Mouse (Mus musculus) bone marrow, adult 2 months (tissue): Measurements from ENCODE around the gene Caskin2.

Source experiments
- CTCF ChIP-seq: fragments of 200-500 bp; IDR thresholded peaks from 2 replicates; pipeline ENCODE4 v1.5.1; 2011; ENCODE audit warnings: low read length, control low read depth; ENCODE audit not compliant: control insufficient read depth, insufficient read depth
- POLR2A ChIP-seq: fragments of 200-500 bp; IDR thresholded peaks from 2 replicates; pipeline ENCODE4 v1.6.1; 2011; ENCODE audit warnings: low read depth, mild to moderate bottlenecking, control low read depth, low read length, borderline replicate concordance; ENCODE audit not compliant: control insufficient read depth

DNA sequence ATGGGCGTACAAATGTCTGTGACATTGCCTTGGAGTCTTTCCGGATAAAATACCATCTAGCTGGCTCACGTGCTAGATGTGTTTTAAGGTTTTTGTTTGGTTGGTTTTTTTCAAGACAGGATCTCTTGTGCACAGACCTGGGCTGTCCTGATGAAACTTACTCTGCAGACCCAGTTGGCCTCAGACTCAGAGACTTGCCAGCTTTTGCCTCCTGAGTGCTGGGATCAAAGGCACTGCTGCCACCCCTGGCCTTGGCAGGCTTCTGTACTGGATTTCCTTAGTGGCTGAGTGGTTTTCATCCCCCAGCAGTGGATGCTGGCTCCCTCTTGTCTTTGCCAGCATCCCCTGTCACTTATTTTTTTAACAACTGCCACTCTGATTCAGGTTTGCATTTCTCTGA is 44.5 kb downstream of the Caskin2 start:
- TF ChIP-seq POLR2A (no peak), CTCF (no peak)
